Comparison of ENCODE assay signal across 8 mouse cellular contexts in genomic region chr3:148343633-148344361, GRCm38 (mm10).
A peak's percentile ranks its signal among the peaks of the same experiment; 100 is the strongest.
DNase-seq lines count a peak whose midpoint lies in the region; ATAC-seq lines count a peak whose summit lies in the region.

No protein-coding gene starts in this region.

- no peaks in the 10 kb centered on the region for H3K9me3 ChIP-seq in embryonic facial prominence, embryonic 15.5 days (replicated peaks)
- no peaks in the 10 kb centered on the region for H3K9me3 ChIP-seq in heart, embryonic 11.5 days (replicated peaks; ENCODE audit: control insufficient read depth, low read length)

- H3K27ac ChIP-seq in embryonic facial prominence, embryonic 15.5 days (replicated peaks): peak overlapping the region; percentile 48; the same call in 1 of the 2 replicates
- peak overlapping the region; percentile 55; the same call in 1 of the 2 replicates for H3K27ac ChIP-seq in heart, embryonic 11.5 days (ENCODE audit: low read depth, low read length)

- 26% methylated on average over 10 of the region's 10 CpGs for WGBS in embryonic facial prominence, embryonic 15.5 days
- 18% methylated on average over 10 of the region's 10 CpGs for WGBS in heart, embryonic 11.5 days (ENCODE audit: insufficient replicate concordance)

- no peaks in the 10 kb centered on the region for H3K27me3 ChIP-seq in embryonic facial prominence, embryonic 15.5 days
- no peaks in the 10 kb centered on the region for H3K27me3 ChIP-seq in heart, embryonic 11.5 days (ENCODE audit: control insufficient read depth, insufficient read depth, low read length)

- ATAC-seq in embryonic facial prominence, embryonic 15.5 days (ENCODE audit: insufficient number of reproducible peaks, low FRiP score, low TSS enrichment, low read depth): no peak
- ATAC-seq in heart, embryonic 11.5 days (replicated peaks; ENCODE audit: insufficient number of reproducible peaks, low FRiP score, low TSS enrichment): 0 out of 2 replicates have a peak, but pooled peaks have one; percentile 46

- peak overlapping the region; percentile 15; the same call in 1 of the 2 replicates for H3K4me2 ChIP-seq in embryonic facial prominence, embryonic 15.5 days (replicated peaks)
- H3K4me2 ChIP-seq in heart, embryonic 11.5 days: peak overlapping the region; percentile 12

- no peak overlapping the region for H3K9ac ChIP-seq in embryonic facial prominence, embryonic 15.5 days
- H3K9ac ChIP-seq in heart, embryonic 11.5 days (ENCODE audit: low read depth, low read length): no peak overlapping the region

- no peak overlapping the region for H3K4me3 ChIP-seq in embryonic facial prominence, embryonic 15.5 days (replicated peaks)
- no peak overlapping the region for H3K4me3 ChIP-seq in heart, embryonic 11.5 days (ENCODE audit: low read depth, low read length)

- peak; percentile 28 for DNase-seq in urinary bladder, postnatal 25 days (ENCODE audit: low spot score)
- DNase-seq in urinary bladder, postnatal 10 days (ENCODE audit: low spot score): no peak
- peak; percentile 57 for DNase-seq in kidney, adult 9 months
- DNase-seq in lung, postnatal 36 days: peak; percentile 87
- peak; percentile 13 to 16 for DNase-seq in right cerebral cortex, adult 2 months (ENCODE audit: low spot score in 2 of 2)
- DNase-seq in thymus, postnatal 10 days (ENCODE audit: low spot score in 2 of 2): no peak

- peaks cover 12% of the 10 kb centered on the region for H3K4me1 ChIP-seq in embryonic facial prominence, embryonic 15.5 days
- 0 out of 2 replicates have a peak, but pooled peaks cover 7% of the 10 kb centered on the region for H3K4me1 ChIP-seq in heart, embryonic 11.5 days (ENCODE audit: control insufficient read depth, insufficient read depth, low read length)

- H3K36me3 ChIP-seq in embryonic facial prominence, embryonic 15.5 days: no peaks in the 10 kb centered on the region
- no peaks in the 10 kb centered on the region for H3K36me3 ChIP-seq in heart, embryonic 11.5 days (ENCODE audit: control insufficient read depth, insufficient read depth, low read length)

Comparison
In these comparisons a context has a peak if more than half of its experiments do, and no peak if none do; other contexts are left out.
1. DNase-seq: peak in urinary bladder, postnatal 25 days (single experiment), kidney, adult 9 months (single experiment), lung, postnatal 36 days (single experiment) and right cerebral cortex, adult 2 months (2 of 2); none in urinary bladder, postnatal 10 days (single experiment) and thymus, postnatal 10 days (0 of 2).